34 mouse cellular contexts compared by ENCODE assay signal in genomic region chr17:67301367-67301766, GRCm38 (mm10). TPM values are rescaled to one million over a fixed set of nuclear protein-coding genes. Genes with fewer than 3 reads are reported as not detected.
"Had no signal": no experiment of that assay in that cellular context is flagged by ENCODE, and none has a peak within 500 bp of the region (broad histone marks: within the 10 kb centered on the region; RNA-seq: fewer than 3 reads in every experiment).

No protein-coding gene starts in this region.

- H3K36me3 ChIP-seq: limb, embryonic 10.5 days; limb, embryonic 12.5 days; limb, embryonic 13.5 days; limb, embryonic 15.5 days; liver, embryonic 12.5 days; liver, embryonic 13.5 days; liver, embryonic 15.5 days; lung, embryonic 15.5 days; midbrain, embryonic 10.5 days; midbrain, embryonic 12.5 days; midbrain, embryonic 13.5 days; midbrain, embryonic 15.5 days; neural tube, embryonic 12.5 days had no signal

- H3K4me2 ChIP-seq: limb, embryonic 12.5 days; limb, embryonic 13.5 days; limb, embryonic 15.5 days; liver, embryonic 11.5 days; liver, embryonic 12.5 days; liver, embryonic 13.5 days; liver, embryonic 15.5 days; lung, embryonic 14.5 days; lung, embryonic 15.5 days; midbrain, embryonic 11.5 days; midbrain, embryonic 12.5 days; midbrain, embryonic 13.5 days; midbrain, embryonic 15.5 days; neural tube, embryonic 12.5 days had no signal

- DNase-seq: left cerebral cortex, postnatal 4 days; liver; liver, embryonic 13.5 days; liver, postnatal 0 days; lung, adult 18-20 months; lung, adult 2 months; lung, postnatal 10 days; lung, postnatal 14 days; lung, postnatal 36 days; lung, postnatal 4 days; midbrain, embryonic 14.5 days had no signal

- H3K9me3 ChIP-seq: limb, embryonic 10.5 days; limb, embryonic 12.5 days; limb, embryonic 13.5 days; limb, embryonic 15.5 days; liver, embryonic 12.5 days; liver, embryonic 13.5 days; liver, embryonic 15.5 days; lung, embryonic 15.5 days; midbrain, embryonic 10.5 days; midbrain, embryonic 12.5 days; midbrain, embryonic 13.5 days; midbrain, embryonic 15.5 days; neural tube, embryonic 12.5 days had no signal

- H3K9ac ChIP-seq: limb, embryonic 12.5 days; limb, embryonic 13.5 days; limb, embryonic 15.5 days; liver, embryonic 12.5 days; liver, embryonic 13.5 days; liver, embryonic 14.5 days; liver, embryonic 15.5 days; liver, postnatal 0 days; lung, embryonic 14.5 days; lung, embryonic 15.5 days; midbrain, embryonic 12.5 days; midbrain, embryonic 13.5 days; midbrain, embryonic 15.5 days; neural tube, embryonic 12.5 days had no signal

- H3K4me3 ChIP-seq: limb, embryonic 10.5 days; limb, embryonic 12.5 days; limb, embryonic 13.5 days; limb, embryonic 15.5 days; liver, embryonic 12.5 days; liver, embryonic 13.5 days; liver, embryonic 15.5 days; lung, embryonic 15.5 days; midbrain, embryonic 10.5 days; midbrain, embryonic 12.5 days; midbrain, embryonic 13.5 days; midbrain, embryonic 15.5 days; myocyte; neural tube, embryonic 12.5 days had no signal

- H3K4me1 ChIP-seq: liver, embryonic 12.5 days; liver, embryonic 13.5 days; liver, embryonic 15.5 days; megakaryocyte, embryonic 14.5 days; neural tube, embryonic 12.5 days had no signal

- H3K27ac ChIP-seq: limb, embryonic 10.5 days; limb, embryonic 12.5 days; limb, embryonic 13.5 days; limb, embryonic 15.5 days; liver, embryonic 12.5 days; liver, embryonic 13.5 days; liver, embryonic 14.5 days; liver, embryonic 15.5 days; lung, embryonic 15.5 days; macrophage; midbrain, embryonic 10.5 days; midbrain, embryonic 12.5 days; midbrain, embryonic 13.5 days; midbrain, embryonic 15.5 days; neural tube, embryonic 12.5 days had no signal

- ATAC-seq: liver, embryonic 12.5 days; liver, postnatal 0 days; lung, postnatal 0 days; midbrain, embryonic 13.5 days; midbrain, embryonic 15.5 days; midbrain, embryonic 16.5 days had no signal

- H3K27me3 ChIP-seq: limb, embryonic 12.5 days; limb, embryonic 13.5 days; limb, embryonic 15.5 days; liver, embryonic 12.5 days; liver, embryonic 13.5 days; liver, embryonic 15.5 days; lung, embryonic 15.5 days; megakaryocyte, embryonic 14.5 days; midbrain, embryonic 13.5 days; neural tube, embryonic 12.5 days had no signal

RNA-seq across cellular contexts. Expression of gene Ptprm, which starts 52.9 kb away (rescaled TPM):
- total RNA-seq: megakaryocyte-erythroid progenitor cell, adult 5-6 weeks; monocyte, adult 5-6 weeks had no signal
